Mouse (Mus musculus) adrenal gland, adult 18-20 months (tissue): ENCODE measurements around the gene Lipm. TPM values are rescaled to one million over a fixed set of nuclear protein-coding genes. Genes with fewer than 3 reads are reported as not detected.

ENCODE experiments used
- DNase-seq, 2 experiments: peaks; one replicate each; pipeline ENCODE4 v3.0.0; 2021 to 2022; ENCODE audit warnings: low spot score in 2 of 2
- microRNA-seq, 2 experiments: library from miRNA; unstranded; fragments of <30 nt; microRNA quantifications; one replicate each; pipeline ENCODE4 v1.2.0; 2021; ENCODE audit warnings: borderline number of aligned reads in 2 of 2
- total RNA-seq, 2 experiments: library from RNA; stranded (reverse); gene quantifications; 1 replicate in 1 of 2; 2 replicates in 1 of 2; pipeline ENCODE4 v1.2.3; 2021

Gene Lipm
- total RNA-seq, 2 experiments from 2014 or later = not detected

- DNase-seq = no peak
Observed at GRCm38 (mm10) chr19:34162693-34163092, 62.0 kb downstream of the Lipm start.

- no peak for DNase-seq
Observed at GRCm38 (mm10) chr19:34165891-34166290, 65.2 kb downstream of the Lipm start, which contains the start of gene Ankrd22. TSS of gene Ankrd22 (minus strand) at chr19:34166053.

GRCm38 (mm10) chr19:34166386-34166785 is 65.7 kb downstream of the Lipm start:
- DNase-seq = no peak

GRCm38 (mm10) chr19:34167896-34168661 is 67.3 kb downstream of the Lipm start:
- DNase-seq = no peak

- DNase-seq = no peak
Observed at GRCm38 (mm10) chr19:34169121-34169520, 68.4 kb downstream of the Lipm start.

GRCm38 (mm10) chr19:34171167-34171566 is 70.4 kb downstream of the Lipm start:
- no peak for DNase-seq

Small RNAs within 50 kb of the gene (microRNA-seq; reads per million reads assigned to microRNA genes)
- gene Gm23334 = 0 reads per million in 2 experiments

Other genes starting within 250 kb of the Lipm start
- not detected for gene Lipf, start 139.7 kb upstream of the Lipm start, total RNA-seq
- gene Lipk, start 92.6 kb upstream of the Lipm start, total RNA-seq = under 1 TPM in 1 of 2 experiments, not detected in 1; 0.13 TPM
- not detected for gene Lipn, start 33.6 kb upstream of the Lipm start, total RNA-seq
- gene Ankrd22, start 65.1 kb downstream of the Lipm start, total RNA-seq = not detected
- gene Stambpl1, start 91.3 kb downstream of the Lipm start, total RNA-seq = 1 to 10 TPM; 3.2 to 4.7 TPM
- gene Acta2, start 154.7 kb downstream of the Lipm start, total RNA-seq = 10 to 100 TPM; 41.4 to 97.6 TPM
- gene Fas, start 189.7 kb downstream of the Lipm start, total RNA-seq = 10 to 100 TPM in 1 of 2 experiments, 1 to 10 TPM in 1; 8.5 to 10.7 TPM